Mouse (Mus musculus) stomach, postnatal 0 days (tissue): Measurements from ENCODE around the gene Cacna2d4.
A peak's percentile ranks its signal among the peaks of the same experiment; 100 is the strongest.

ENCODE experiments used
- CTCF ChIP-seq: IDR thresholded peaks from 2 replicates; pipeline ENCODE4 v1.5.1; 2016; ENCODE audit warnings: antibody characterized with exemption, low read depth, mild to moderate bottlenecking, moderate library complexity
- EP300 ChIP-seq: optimal IDR thresholded peaks from 2 replicates; pipeline ENCODE3; 2016; ENCODE audit warnings: antibody characterized with exemption

DNA sequence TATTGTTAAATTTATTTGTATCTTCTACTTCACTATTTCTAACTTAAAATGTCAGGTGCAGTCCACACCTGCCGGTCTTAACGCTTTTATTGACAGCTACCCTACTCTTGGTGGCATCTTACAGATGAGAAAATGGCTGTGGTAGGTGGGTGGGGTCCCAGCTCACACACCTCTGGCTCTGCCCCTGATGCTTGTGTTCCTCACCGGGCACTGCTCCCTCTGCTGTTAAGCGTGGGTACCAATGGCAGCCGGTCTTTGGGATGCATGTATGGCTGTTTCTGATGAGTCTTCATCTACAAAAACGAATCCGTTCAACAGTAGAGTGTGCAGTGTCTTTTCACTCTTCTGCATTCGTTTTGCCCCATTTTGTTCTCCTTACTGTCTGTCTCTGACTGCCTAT lies 49.7 kb upstream of the Cacna2d4 start:
- TF ChIP-seq CTCF: peak; percentile 62
- no peak for TF ChIP-seq EP300
